Mouse (Mus musculus) lung, postnatal 0 days (tissue): Measurements from ENCODE around the gene Sost. TPM values are rescaled to one million over a fixed set of nuclear protein-coding genes. Genes with fewer than 3 reads are reported as not detected.

Experiments used
- ATAC-seq: fragments of 200-750 bp; cut with Nextera tagmentation; 2 replicates; pipeline ENCODE4 v1.8.0; 2017; ENCODE audit warnings: moderate library complexity
- DNase-seq: peaks from one replicate; pipeline ENCODE4 v3.0.0-alpha.2; 2016; ENCODE audit warnings: low spot score
- H3K27ac ChIP-seq: fragments of 300-500 bp; sonication (generic); 2 replicates; pipeline ENCODE4 v1.5.1; 2014; ENCODE audit warnings: antibody characterized with exemption, mild to moderate bottlenecking, low read length, mixed read lengths
- H3K27me3 ChIP-seq: fragments of 300-500 bp; sonication (generic); replicated peaks from 2 replicates; pipeline ENCODE4 v1.6.1; 2014; ENCODE audit warnings: low read length, mixed read lengths; ENCODE audit not compliant: insufficient read depth
- H3K36me3 ChIP-seq: fragments of 300-500 bp; sonication (generic); 2 replicates; pipeline ENCODE4 v1.6.1; 2014; ENCODE audit warnings: low read length, mixed read lengths; ENCODE audit not compliant: insufficient read depth
- H3K4me1 ChIP-seq: fragments of 300-500 bp; sonication (generic); 2 replicates; pipeline ENCODE4 v1.6.1; 2014; ENCODE audit warnings: antibody characterized with exemption, low read depth, low read length, mixed read lengths; ENCODE audit not compliant: insufficient read depth
- H3K4me2 ChIP-seq: fragments of 300-500 bp; sonication (generic); replicated peaks from 2 replicates; pipeline ENCODE4 v1.6.1; 2014; ENCODE audit warnings: low read depth, mild to moderate bottlenecking, low read length, moderate library complexity, mixed read lengths
- H3K4me3 ChIP-seq: fragments of 300-500 bp; sonication (generic); 2 replicates; pipeline ENCODE4 v1.5.1; 2014; ENCODE audit warnings: low read depth, low read length
- H3K9ac ChIP-seq: fragments of 300-500 bp; sonication (generic); replicated peaks from 2 replicates; pipeline ENCODE4 v1.6.1; 2014; ENCODE audit warnings: low read depth, mild to moderate bottlenecking
- H3K9me3 ChIP-seq: fragments of 300-500 bp; sonication (generic); 2 replicates; pipeline ENCODE4 v1.6.1; 2016; ENCODE audit warnings: low read length, mixed read lengths
- CTCF ChIP-seq: IDR thresholded peaks from 2 replicates; pipeline ENCODE4 v1.5.1; 2016; ENCODE audit warnings: antibody characterized with exemption, mild to moderate bottlenecking
- EP300 ChIP-seq: IDR thresholded peaks from 2 replicates; pipeline ENCODE4 v1.6.1; 2016; ENCODE audit warnings: antibody characterized with exemption, mild to moderate bottlenecking, control low read depth
- WGBS: fragments of 180-500 bp; shearing (Covaris S2); extraction: QIAGEN DNeasy Blood & Tissue Kit; methylation state at CpG from one replicate; pipeline ENCODE4 v1.1.7; 2014; 5-methylcytosine and 5-hydroxymethylcytosine counted together
- polyA plus RNA-seq: library from polyadenylated mRNA; unstranded; fragments of >200 nt; fragmentation: Nextera tagmentation; extraction: Ambion mirVana; gene quantifications from 2 replicates; pipeline ENCODE4 v1.2.1, GENCODE M21; 2015

Gene Sost
- polyA plus RNA-seq, 1 experiment from 2014 or later = not detected

DNA sequence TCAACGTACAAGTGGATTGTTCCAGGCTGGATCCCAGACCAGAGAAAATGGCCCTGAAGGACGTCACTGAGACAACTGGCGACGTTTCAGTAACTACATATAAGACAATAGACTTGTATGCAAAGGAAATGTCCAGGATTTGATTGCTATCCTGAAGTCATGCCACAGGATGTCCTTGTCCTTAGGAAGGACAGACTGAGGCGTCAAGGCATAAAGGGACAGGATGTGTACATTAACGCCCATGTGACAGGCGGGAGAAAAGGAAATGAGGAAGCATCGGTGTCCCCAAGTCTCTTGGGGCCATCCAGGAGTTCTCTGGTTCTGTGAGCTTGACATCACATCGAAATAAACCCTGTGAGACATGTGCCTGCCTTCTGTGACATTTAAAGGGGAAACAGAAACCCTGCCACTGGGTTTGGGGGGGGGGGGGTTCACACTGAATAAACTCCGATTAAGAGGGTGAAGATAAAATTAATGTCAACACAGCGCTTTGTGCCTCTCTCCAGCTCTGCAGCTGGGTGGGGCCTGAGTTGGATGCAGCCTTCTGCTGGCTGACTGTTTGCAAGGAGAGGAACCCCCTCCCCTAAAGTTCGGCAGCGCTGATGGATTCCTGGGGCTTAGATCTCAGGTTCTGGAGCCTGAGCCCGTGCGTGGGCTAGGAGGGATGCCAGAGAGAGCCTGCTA is 42.3 kb upstream of the Sost start:
- no peaks in the 10 kb centered on the region for H3K36me3 ChIP-seq
- H3K4me2 ChIP-seq = no peak overlapping the region
- no peak overlapping the region for H3K27ac ChIP-seq
- 56% methylated on average over 15 of the region's 15 CpGs for WGBS
- no peaks in the 10 kb centered on the region for H3K27me3 ChIP-seq
- no peaks in the 10 kb centered on the region for H3K9me3 ChIP-seq
- no peak overlapping the region for H3K4me3 ChIP-seq
- peak; percentile 90 for ATAC-seq
- DNase-seq = peak; percentile 77
- no peaks in the 10 kb centered on the region for H3K4me1 ChIP-seq
- no peak overlapping the region for H3K9ac ChIP-seq
- TF ChIP-seq CTCF (no peak), EP300 (peak; percentile 99)

DNA sequence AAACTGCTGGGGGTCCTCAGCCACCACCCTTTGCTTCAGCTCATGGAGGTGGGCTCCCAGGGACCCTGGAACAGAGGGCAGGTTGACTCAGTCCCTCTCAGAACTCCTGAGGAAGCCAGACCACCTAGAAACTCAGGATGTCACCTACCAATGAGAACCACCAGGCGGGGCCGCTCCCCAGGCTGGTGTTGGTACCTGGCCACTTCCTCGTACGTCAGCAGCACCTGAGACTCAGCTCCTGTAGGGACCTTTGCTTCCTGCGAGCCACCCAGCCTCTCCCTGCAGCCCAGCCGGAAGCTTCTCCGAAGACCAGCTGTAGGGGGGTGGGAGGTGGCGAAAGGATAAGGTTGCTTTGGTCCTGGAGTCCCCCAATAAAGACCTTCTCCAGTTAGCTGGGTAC is 41.6 kb upstream of the Sost start:
- no peak for DNase-seq
- 88% methylated on average over 8 of the region's 8 CpGs for WGBS

GRCm38 (mm10) chr11:102006688-102007087 is 39.9 kb upstream of the Sost start:
- 77% methylated on average over 5 of the region's 5 CpGs for WGBS
- DNase-seq (no peak), ATAC-seq (no peak)
- no peaks in the 10 kb centered on the region for H3K9me3 ChIP-seq
- no peaks in the 10 kb centered on the region for H3K36me3 ChIP-seq
- no peak overlapping the region for H3K4me3 ChIP-seq
- TF ChIP-seq EP300 (no peak), CTCF (no peak)
- H3K9ac ChIP-seq = no peak overlapping the region
- H3K27ac ChIP-seq = no peak overlapping the region
- H3K4me2 ChIP-seq = no peak overlapping the region
- H3K4me1 ChIP-seq = no peaks in the 10 kb centered on the region
- no peaks in the 10 kb centered on the region for H3K27me3 ChIP-seq

More for the DNA sequence above, 41.6 kb upstream of the Sost start:
- H3K9me3 ChIP-seq = no peaks in the 10 kb centered on the region
- no peaks in the 10 kb centered on the region for H3K27me3 ChIP-seq
- no peak overlapping the region for H3K27ac ChIP-seq
- H3K4me2 ChIP-seq = no peak overlapping the region
- no peaks in the 10 kb centered on the region for H3K36me3 ChIP-seq
- ATAC-seq = no peak
- no peak overlapping the region for H3K9ac ChIP-seq
- TF ChIP-seq CTCF = no peak
- H3K4me3 ChIP-seq = no peak overlapping the region
- no peaks in the 10 kb centered on the region for H3K4me1 ChIP-seq

- ATAC-seq = no peak
- Histone ChIP-seq H3K9me3 (no peaks in the 10 kb centered on the region), H3K9ac (no peak overlapping the region), H3K27me3 (no peaks in the 10 kb centered on the region), H3K36me3 (no peaks in the 10 kb centered on the region), H3K4me3 (no peak overlapping the region), H3K27ac (no peak overlapping the region), H3K4me2 (no peak overlapping the region), H3K4me1 (no peaks in the 10 kb centered on the region)
- TF ChIP-seq EP300 (no peak), CTCF (no peak)
- DNase-seq = no peak
- 62% methylated on average over 9 of the region's 9 CpGs for WGBS
These were observed 39.5 kb upstream of the Sost start for GRCm38 (mm10) chr11:102006271-102006670.

- Histone ChIP-seq H3K27ac (no peak overlapping the region), H3K27me3 (no peaks in the 10 kb centered on the region), H3K9ac (no peak overlapping the region), H3K36me3 (no peaks in the 10 kb centered on the region), H3K4me2 (no peak overlapping the region), H3K9me3 (no peaks in the 10 kb centered on the region), H3K4me1 (no peaks in the 10 kb centered on the region), H3K4me3 (no peak overlapping the region)
- no peak for TF ChIP-seq EP300
- peak; percentile 50 for TF ChIP-seq CTCF
- DNase-seq (no peak), ATAC-seq (no peak)
- 92% methylated on average over 8 of the region's 8 CpGs for WGBS
These were observed 37.4 kb upstream of the Sost start for GRCm38 (mm10) chr11:102004251-102004650.

DNA sequence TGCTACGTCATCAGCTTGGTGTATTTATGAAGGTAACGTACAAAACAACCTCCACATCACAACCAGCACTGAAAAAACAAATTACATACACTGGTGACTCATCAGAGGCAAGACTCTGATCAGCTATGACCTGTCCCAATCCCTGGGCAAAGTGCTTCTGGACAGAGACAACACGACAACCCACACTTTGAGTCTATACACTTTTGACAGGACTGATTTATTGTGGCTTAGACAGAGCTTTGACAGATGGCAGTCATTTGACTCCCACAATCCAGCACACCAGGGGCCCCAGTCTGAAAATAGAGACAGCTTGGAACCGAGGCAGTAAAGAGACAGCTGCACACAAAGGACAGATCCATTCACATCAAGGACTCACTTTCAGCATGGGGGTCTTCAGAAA is 32.7 kb upstream of the Sost start:
- no peaks in the 10 kb centered on the region for H3K27me3 ChIP-seq
- no peaks in the 10 kb centered on the region for H3K9me3 ChIP-seq
- H3K4me2 ChIP-seq = no peak overlapping the region
- WGBS = 58% methylated on average over 4 of the region's 4 CpGs
- H3K27ac ChIP-seq = no peak overlapping the region
- H3K36me3 ChIP-seq = no peaks in the 10 kb centered on the region
- no peak overlapping the region for H3K4me3 ChIP-seq
- no peaks in the 10 kb centered on the region for H3K4me1 ChIP-seq
- H3K9ac ChIP-seq = no peak overlapping the region
- DNase-seq (no peak), ATAC-seq (no peak)
- no peak for TF ChIP-seq CTCF
- TF ChIP-seq EP300 = no peak

DNA sequence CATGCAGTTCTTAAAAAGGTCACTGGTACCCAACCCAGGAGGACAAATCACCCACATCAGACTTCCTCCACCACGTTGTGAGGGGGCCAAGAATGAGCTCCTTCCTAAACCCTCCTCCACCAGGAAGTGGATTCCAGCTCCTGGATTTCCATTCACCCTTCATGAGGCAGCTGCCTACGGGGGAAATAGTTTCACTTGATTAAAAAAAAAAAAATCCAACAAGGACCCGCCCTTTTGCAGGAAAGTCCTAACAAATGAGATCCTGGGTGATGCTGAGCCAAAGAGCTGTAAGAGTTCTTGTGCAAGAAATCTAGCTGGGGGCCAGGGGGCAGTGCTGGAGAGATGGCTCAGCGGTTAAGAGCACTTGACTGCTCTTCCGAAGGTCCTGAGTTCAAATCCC is 31.4 kb upstream of the Sost start:
- no peak overlapping the region for H3K27ac ChIP-seq
- H3K4me3 ChIP-seq = no peak overlapping the region
- H3K9ac ChIP-seq = no peak overlapping the region
- H3K4me1 ChIP-seq = no peaks in the 10 kb centered on the region
- TF ChIP-seq CTCF (no peak), EP300 (peak; percentile 36; the same call in 1 of the 2 replicates)
- peak; percentile 40 for ATAC-seq
- H3K36me3 ChIP-seq = no peaks in the 10 kb centered on the region
- H3K4me2 ChIP-seq = no peak overlapping the region
- WGBS = 30% methylated on average over 5 of the region's 5 CpGs
- no peaks in the 10 kb centered on the region for H3K27me3 ChIP-seq
- peak; percentile 71 for DNase-seq
- no peaks in the 10 kb centered on the region for H3K9me3 ChIP-seq
